Mouse (Mus musculus) lung, embryonic 15.5 days (tissue): ENCODE measurements around the gene Ltbp4. TPM values are rescaled to one million over a fixed set of nuclear protein-coding genes. Genes with fewer than 3 reads are reported as not detected.

ENCODE experiments used
- ATAC-seq: fragments of 200-750 bp; cut with Nextera tagmentation; 2 replicates; pipeline ENCODE4 v1.8.0; 2017; ENCODE audit warnings: moderate number of reproducible peaks, borderline replicate concordance; ENCODE audit not compliant: low FRiP score, low TSS enrichment; ENCODE audit errors: extremely low read depth
- H3K27ac ChIP-seq: fragments of 300-500 bp; sonication (generic); 2 replicates; pipeline ENCODE4 v1.5.1; 2015; ENCODE audit warnings: moderate library complexity, mild to moderate bottlenecking, inconsistent platforms
- H3K27me3 ChIP-seq: fragments of 300-500 bp; sonication (generic); 2 replicates; pipeline ENCODE4 v1.6.1; 2015; ENCODE audit warnings: inconsistent platforms
- H3K36me3 ChIP-seq: fragments of 300-500 bp; sonication (generic); 2 replicates; pipeline ENCODE4 v1.6.1; 2015; ENCODE audit warnings: inconsistent platforms
- H3K4me1 ChIP-seq: fragments of 300-500 bp; sonication (generic); 2 replicates; pipeline ENCODE4 v1.6.1; 2015; ENCODE audit warnings: inconsistent platforms
- H3K4me2 ChIP-seq: fragments of 300-500 bp; sonication (generic); 2 replicates; pipeline ENCODE4 v1.6.1; 2015; ENCODE audit warnings: inconsistent platforms, mild to moderate bottlenecking, moderate library complexity
- H3K4me3 ChIP-seq: fragments of 300-500 bp; sonication (generic); 2 replicates; pipeline ENCODE4 v1.5.1; 2015; ENCODE audit warnings: mild to moderate bottlenecking, inconsistent platforms
- H3K9ac ChIP-seq: fragments of 300-500 bp; sonication (generic); 2 replicates; pipeline ENCODE4 v1.6.1; 2015; ENCODE audit warnings: inconsistent platforms
- H3K9me3 ChIP-seq: fragments of 300-500 bp; sonication (generic); 2 replicates; pipeline ENCODE4 v1.6.1; 2016; ENCODE audit warnings: inconsistent platforms
- WGBS: fragments of 180-500 bp; shearing (Covaris S2); methylation state at CpG from one replicate; pipeline ENCODE4 v1.1.7; 2015; 5-methylcytosine and 5-hydroxymethylcytosine counted together
- polyA plus RNA-seq: library from polyadenylated mRNA; unstranded; fragments of >200 nt; fragmentation: Nextera tagmentation; extraction: Ambion mirVana; gene quantifications from 2 replicates; pipeline ENCODE4 v1.2.1, GENCODE M21; 2015

The Ltbp4 gene
- polyA plus RNA-seq, 1 experiment from 2014 or later, result 102 TPM

- peak overlapping the region; percentile 36 for H3K4me3 ChIP-seq
- H3K27me3 ChIP-seq, result no peaks in the 10 kb centered on the region
- peak overlapping the region; percentile 71 for H3K27ac ChIP-seq
- H3K9ac ChIP-seq, result no peak overlapping the region
- peaks cover 28% of the 10 kb centered on the region for H3K36me3 ChIP-seq
- peaks cover under 1% of the 10 kb centered on the region; the same call in 1 of the 2 replicates for H3K9me3 ChIP-seq
- peak; percentile 73 for ATAC-seq
- WGBS, result 10% methylated on average over 28 of the region's 28 CpGs
- H3K4me2 ChIP-seq, result peak overlapping the region; percentile 62
- peaks cover 24% of the 10 kb centered on the region for H3K4me1 ChIP-seq
These were observed 28.5 kb downstream of the Ltbp4 start for GRCm38 (mm10) chr7:27308821-27309549.

- Histone ChIP-seq H3K9me3 (no peaks in the 10 kb centered on the region), H3K27me3 (no peaks in the 10 kb centered on the region), H3K27ac (no peak overlapping the region), H3K4me1 (peaks cover 24% of the 10 kb centered on the region), H3K36me3 (peaks cover 14% of the 10 kb centered on the region; the same call in 1 of the 2 replicates), H3K4me3 (no peak overlapping the region), H3K4me2 (no peak overlapping the region), H3K9ac (no peak overlapping the region)
- ATAC-seq, result no peak
- WGBS, result 66% methylated on average over 9 of the region's 9 CpGs
These were observed 29.9 kb downstream of the Ltbp4 start for GRCm38 (mm10) chr7:27307551-27307950.

GRCm38 (mm10) chr7:27306161-27307160 is 31.0 kb downstream of the Ltbp4 start:
- H3K27me3 ChIP-seq, result no peaks in the 10 kb centered on the region
- peaks cover 14% of the 10 kb centered on the region; the same call in 1 of the 2 replicates for H3K36me3 ChIP-seq
- no peak overlapping the region for H3K4me2 ChIP-seq
- H3K9ac ChIP-seq, result no peak overlapping the region
- peaks cover 24% of the 10 kb centered on the region for H3K4me1 ChIP-seq
- H3K9me3 ChIP-seq, result no peaks in the 10 kb centered on the region
- 75% methylated on average over 24 of the region's 24 CpGs for WGBS
- H3K4me3 ChIP-seq, result no peak overlapping the region
- H3K27ac ChIP-seq, result no peak overlapping the region
- no peak for ATAC-seq

GRCm38 (mm10) chr7:27305091-27305730 is 32.3 kb downstream of the Ltbp4 start:
- no peak overlapping the region for H3K4me2 ChIP-seq
- no peak for ATAC-seq
- no peak overlapping the region for H3K4me3 ChIP-seq
- peaks cover 14% of the 10 kb centered on the region for H3K4me1 ChIP-seq
- no peaks in the 10 kb centered on the region for H3K9me3 ChIP-seq
- no peaks in the 10 kb centered on the region for H3K27me3 ChIP-seq
- WGBS, result 79% methylated on average over 17 of the region's 17 CpGs
- no peak overlapping the region for H3K9ac ChIP-seq
- H3K27ac ChIP-seq, result no peak overlapping the region
- H3K36me3 ChIP-seq, result peaks cover 14% of the 10 kb centered on the region; the same call in 1 of the 2 replicates

GRCm38 (mm10) chr7:27302172-27302571 is 35.3 kb downstream of the Ltbp4 start:
- no peak overlapping the region for H3K9ac ChIP-seq
- H3K4me1 ChIP-seq, result no peaks in the 10 kb centered on the region
- no peaks in the 10 kb centered on the region for H3K27me3 ChIP-seq
- H3K9me3 ChIP-seq, result no peaks in the 10 kb centered on the region
- H3K27ac ChIP-seq, result no peak overlapping the region
- H3K4me2 ChIP-seq, result no peak overlapping the region
- H3K4me3 ChIP-seq, result no peak overlapping the region
- ATAC-seq, result peak; percentile 33; the same call in 1 of the 2 replicates
- peaks cover 14% of the 10 kb centered on the region; the same call in 1 of the 2 replicates for H3K36me3 ChIP-seq
- 7% methylated on average over 11 of the region's 11 CpGs for WGBS

GRCm38 (mm10) chr7:27300801-27301200 is 36.7 kb downstream of the Ltbp4 start:
- WGBS, result 63% methylated on average over 5 of the region's 5 CpGs
- H3K27ac ChIP-seq, result no peak overlapping the region
- H3K4me3 ChIP-seq, result no peak overlapping the region
- 0 out of 2 replicates have a peak, but pooled peaks cover 7% of the 10 kb centered on the region for H3K36me3 ChIP-seq
- ATAC-seq, result no peak
- H3K27me3 ChIP-seq, result no peaks in the 10 kb centered on the region
- H3K9ac ChIP-seq, result no peak overlapping the region
- H3K4me2 ChIP-seq, result no peak overlapping the region
- no peaks in the 10 kb centered on the region for H3K9me3 ChIP-seq
- no peaks in the 10 kb centered on the region for H3K4me1 ChIP-seq

- Histone ChIP-seq H3K27me3 (no peaks in the 10 kb centered on the region), H3K4me2 (no peak overlapping the region), H3K4me1 (no peaks in the 10 kb centered on the region), H3K9me3 (no peaks in the 10 kb centered on the region), H3K27ac (no peak overlapping the region), H3K9ac (no peak overlapping the region), H3K36me3 (0 out of 2 replicates have a peak, but pooled peaks cover 3% of the 10 kb centered on the region), H3K4me3 (no peak overlapping the region)
- ATAC-seq, result no peak
- 81% methylated on average over 4 of the region's 4 CpGs for WGBS
These were observed 37.1 kb downstream of the Ltbp4 start for GRCm38 (mm10) chr7:27300351-27300750.

- Histone ChIP-seq H3K9me3 (no peaks in the 10 kb centered on the region), H3K4me2 (no peak overlapping the region), H3K4me1 (no peaks in the 10 kb centered on the region), H3K4me3 (no peak overlapping the region), H3K27ac (no peak overlapping the region), H3K36me3 (no peaks in the 10 kb centered on the region), H3K9ac (no peak overlapping the region), H3K27me3 (no peaks in the 10 kb centered on the region)
- 83% methylated on average over 6 of the region's 6 CpGs for WGBS
- no peak for ATAC-seq
These were observed 38.7 kb downstream of the Ltbp4 start for GRCm38 (mm10) chr7:27298816-27299215.

GRCm38 (mm10) chr7:27298033-27298610 is 39.4 kb downstream of the Ltbp4 start:
- Histone ChIP-seq H3K4me2 (no peak overlapping the region), H3K4me3 (no peak overlapping the region), H3K36me3 (no peaks in the 10 kb centered on the region), H3K4me1 (no peaks in the 10 kb centered on the region), H3K27ac (no peak overlapping the region), H3K9ac (no peak overlapping the region), H3K27me3 (no peaks in the 10 kb centered on the region), H3K9me3 (no peaks in the 10 kb centered on the region)
- WGBS, result 74% methylated on average over 16 of the region's 16 CpGs
- no peak for ATAC-seq

- Histone ChIP-seq H3K9me3 (no peaks in the 10 kb centered on the region), H3K27me3 (no peaks in the 10 kb centered on the region), H3K9ac (no peak overlapping the region), H3K4me3 (no peak overlapping the region), H3K4me1 (peaks cover 10% of the 10 kb centered on the region), H3K36me3 (no peaks in the 10 kb centered on the region), H3K27ac (no peak overlapping the region), H3K4me2 (no peak overlapping the region)
- whole genome bisulfite sequencing, result 92% methylated on average over 4 of the region's 4 CpGs
- no peak for ATAC-seq
These were observed 41.0 kb downstream of the Ltbp4 start for GRCm38 (mm10) chr7:27296518-27296917.

GRCm38 (mm10) chr7:27295956-27296355 is 41.5 kb downstream of the Ltbp4 start:
- no peaks in the 10 kb centered on the region for H3K36me3 ChIP-seq
- no peak for ATAC-seq
- no peak overlapping the region for H3K4me3 ChIP-seq
- H3K9ac ChIP-seq, result no peak overlapping the region
- 50% methylated on average over 4 of the region's 4 CpGs for WGBS
- no peaks in the 10 kb centered on the region for H3K27me3 ChIP-seq
- H3K4me1 ChIP-seq, result peaks cover 14% of the 10 kb centered on the region
- H3K9me3 ChIP-seq, result no peaks in the 10 kb centered on the region
- H3K4me2 ChIP-seq, result no peak overlapping the region
- no peak overlapping the region for H3K27ac ChIP-seq
